ENCODE assay signal across 6 mouse cellular contexts in the genomic region with DNA sequence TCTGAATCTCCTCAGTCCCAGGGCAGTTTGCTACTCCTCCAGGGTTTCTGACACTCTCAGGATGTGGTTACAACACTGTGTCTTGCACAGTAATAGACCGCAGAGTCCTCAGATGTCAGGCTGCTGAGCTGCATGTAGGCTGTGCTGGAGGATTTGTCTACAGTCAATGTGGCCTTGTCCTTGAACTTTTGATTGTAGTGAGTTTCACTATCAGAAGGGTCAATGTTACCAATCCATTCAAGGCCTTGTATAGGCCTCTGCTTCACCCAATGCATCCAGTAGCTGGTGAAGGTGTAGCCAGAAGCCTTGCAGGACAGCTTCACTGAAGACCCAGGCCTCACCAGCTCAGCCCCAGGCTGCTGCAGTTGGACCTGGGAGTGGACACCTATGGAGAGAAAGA.
DNase-seq lines count a peak whose midpoint lies in the region; ATAC-seq lines count a peak whose summit lies in the region.

No protein-coding gene starts in this region.

- ATAC-seq in CD4-positive, CD25-positive, alpha-beta regulatory T cell, adult 4 months = peak; percentile 64
- ATAC-seq in activated CD4-positive, CD25-positive, alpha-beta regulatory T cell, adult 4 months = peak; percentile 68
- ATAC-seq in common myeloid progenitor, adult 5-6 weeks (replicated peaks; ENCODE audit: low read depth, poor library complexity, severe bottlenecking) = 0 out of 2 replicates have a peak, but pooled peaks have one; percentile 45
- peak; percentile 48 for ATAC-seq in inflammation-experienced regulatory T-cells, adult 6 months

- peak; percentile 44 for DNase-seq in heart, adult 11 months
- peak; percentile 25 for DNase-seq in naive thymus-derived CD4-positive, alpha-beta T cell, adult 2 months (ENCODE audit: low read depth)

Comparison
In these comparisons a context has a peak if more than half of its experiments do, and no peak if none do; other contexts are left out.
1. Peak in every context shown above with its lines: DNase-seq and ATAC-seq.